Mouse (Mus musculus) ES-E14 (cell line): Measurements from ENCODE around the gene Sema5a. TPM values are rescaled to one million over a fixed set of nuclear protein-coding genes. Genes with fewer than 3 reads are reported as not detected.

Experiments used
- DNase-seq: peaks from one replicate; pipeline ENCODE4 v3.0.0-alpha.2; 2013; ENCODE audit warnings: low read depth, low spot score
- H3K27ac ChIP-seq: 2 replicates; pipeline ENCODE4 v1.5.1; 2012; ENCODE audit warnings: low read depth, mild to moderate bottlenecking, low read length, moderate library complexity, mixed read lengths; ENCODE audit not compliant: poor library complexity, insufficient read depth, severe bottlenecking
- H3K36me3 ChIP-seq: 2 replicates; pipeline ENCODE4 v1.6.1; 2012; ENCODE audit warnings: mild to moderate bottlenecking, low read length, moderate library complexity, mixed read lengths; ENCODE audit not compliant: control insufficient read depth, poor library complexity, insufficient read depth, severe bottlenecking
- H3K4me1 ChIP-seq, 2 experiments: fragments of 150-350 bp in 1 of 2; sonication (generic) in 1 of 2; 2 replicates each; pipeline ENCODE4 v1.6.1; 2012; ENCODE audit warnings: low read length in 2 of 2, mild to moderate bottlenecking in 1 of 2, mixed read lengths in 1 of 2; ENCODE audit not compliant: control insufficient read depth in 2 of 2, insufficient read depth in 2 of 2, poor library complexity in 1 of 2
- H3K4me3 ChIP-seq, 2 experiments: fragments of 150-350 bp in 1 of 2; sonication (generic) in 1 of 2; 2 replicates each; pipeline ENCODE4 v1.5.1; 2012; ENCODE audit warnings: low read length in 2 of 2, low read depth in 1 of 2, mild to moderate bottlenecking in 1 of 2, mixed read lengths in 1 of 2; ENCODE audit not compliant: insufficient read depth in 1 of 2, poor library complexity in 1 of 2, severe bottlenecking in 1 of 2
- H3K9ac ChIP-seq: 2 replicates; pipeline ENCODE4 v1.6.1; 2012; ENCODE audit warnings: low read depth, mild to moderate bottlenecking, low read length, mixed read lengths; ENCODE audit not compliant: poor library complexity, insufficient read depth, severe bottlenecking
- H3K9me3 ChIP-seq: fragments of 150-350 bp; sonication (generic); 2 replicates; pipeline ENCODE4 v1.6.1; 2012; ENCODE audit warnings: low read depth, mild to moderate bottlenecking, low read length; ENCODE audit not compliant: control insufficient read depth, insufficient read depth
- CHD2 ChIP-seq: IDR thresholded peaks from 2 replicates; pipeline ENCODE4 v1.6.1; 2014; ENCODE audit warnings: mild to moderate bottlenecking, low read depth, low read length, inconsistent platforms
- HCFC1 ChIP-seq: IDR thresholded peaks from 2 replicates; pipeline ENCODE4 v1.6.1; 2012; ENCODE audit warnings: low read length, inconsistent platforms, borderline replicate concordance; ENCODE audit not compliant: insufficient read depth
- MAFK ChIP-seq: IDR thresholded peaks from 2 replicates; pipeline ENCODE4 v1.6.1; 2014; ENCODE audit warnings: mild to moderate bottlenecking, low read depth, low read length, inconsistent platforms; ENCODE audit not compliant: insufficient read depth
- ZC3H11A ChIP-seq: IDR thresholded peaks from 2 replicates; pipeline ENCODE4 v1.6.1; 2012; ENCODE audit warnings: low read depth, mild to moderate bottlenecking, inconsistent platforms, low read length, borderline replicate concordance
- ZNF384 ChIP-seq: IDR thresholded peaks from 2 replicates; pipeline ENCODE4 v1.6.1; 2012; ENCODE audit warnings: low read depth, low read length, inconsistent platforms
- in situ Hi-C, 2 experiments: fragments of 600-800 bp; cut with MboI; formaldehyde crosslinking; loops; one replicate each; pipeline ENCODE4 v1.15.1; 2025; ENCODE audit warnings: low sequenced_read_pairs in 2 of 2, inconsistent platforms in 1 of 2; ENCODE audit not compliant: unreplicated experiment in 2 of 2
- total RNA-seq: library from RNA; depleted of rRNA; stranded (reverse); fragments of 300-350 nt; gene quantifications from 2 replicates; pipeline ENCODE4 v1.2.3, GENCODE M21; 2012

Gene Sema5a
- total RNA-seq, 1 experiment, result 2.7 TPM

DNA sequence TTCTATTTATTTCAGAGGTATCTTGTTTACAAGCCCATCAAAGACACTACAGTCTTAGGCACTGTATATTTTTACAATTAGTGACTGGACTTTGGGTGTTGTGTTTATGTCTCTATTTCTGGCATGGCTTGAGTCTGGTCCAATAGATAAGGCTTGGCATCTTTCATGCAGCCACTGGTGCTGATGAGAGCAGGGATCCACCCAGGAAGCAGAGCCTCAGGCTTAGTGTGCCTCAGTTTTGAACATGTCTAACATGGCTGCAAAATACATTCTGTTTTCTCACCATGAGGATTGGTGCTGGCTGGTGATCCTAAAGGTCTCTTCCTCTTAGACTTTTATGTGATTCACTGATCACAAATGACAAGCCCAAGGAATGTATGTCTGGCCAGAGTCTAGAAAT, 263.7 kb downstream of the Sema5a start:
- TF ChIP-seq MAFK (no peak), ZNF384 (no peak), HCFC1 (no peak), CHD2 (no peak), ZC3H11A (no peak)
- no peak for DNase-seq
- H3K4me3 ChIP-seq, result no peak overlapping the region
- H3K9ac ChIP-seq, result no peak overlapping the region
- no peak overlapping the region for H3K27ac ChIP-seq
- no peaks in the 10 kb centered on the region for H3K4me1 ChIP-seq
- in situ Hi-C loops, result no loop called here
- no peaks in the 10 kb centered on the region for H3K36me3 ChIP-seq
- no peaks in the 10 kb centered on the region for H3K9me3 ChIP-seq

- DNase-seq, result no peak
- H3K9me3 ChIP-seq, result no peaks in the 10 kb centered on the region
Measured at GRCm38 (mm10) chr15:32514877-32515276, 270.3 kb downstream of the Sema5a start.

GRCm38 (mm10) chr15:32517954-32518353, 273.3 kb downstream of the Sema5a start:
- no peaks in the 10 kb centered on the region for H3K36me3 ChIP-seq
- no peak for DNase-seq
- no peaks in the 10 kb centered on the region for H3K9me3 ChIP-seq
- no peak overlapping the region for H3K27ac ChIP-seq
- H3K4me1 ChIP-seq, result no peaks in the 10 kb centered on the region
- in situ Hi-C loops, result no loop called here
- H3K4me3 ChIP-seq, result no peak overlapping the region
- TF ChIP-seq ZNF384 (no peak), ZC3H11A (no peak), CHD2 (no peak), MAFK (no peak), HCFC1 (no peak)
- H3K9ac ChIP-seq, result no peak overlapping the region

More at GRCm38 (mm10) chr15:32514877-32515276, 270.3 kb downstream of the Sema5a start:
- H3K4me3 ChIP-seq, result no peak overlapping the region
- no peak overlapping the region for H3K27ac ChIP-seq
- no peak overlapping the region for H3K9ac ChIP-seq
- H3K4me1 ChIP-seq, result no peaks in the 10 kb centered on the region
- TF ChIP-seq MAFK (no peak), HCFC1 (no peak), CHD2 (no peak), ZNF384 (no peak), ZC3H11A (no peak)
- in situ Hi-C loops, result no loop called here
- no peaks in the 10 kb centered on the region for H3K36me3 ChIP-seq

DNA sequence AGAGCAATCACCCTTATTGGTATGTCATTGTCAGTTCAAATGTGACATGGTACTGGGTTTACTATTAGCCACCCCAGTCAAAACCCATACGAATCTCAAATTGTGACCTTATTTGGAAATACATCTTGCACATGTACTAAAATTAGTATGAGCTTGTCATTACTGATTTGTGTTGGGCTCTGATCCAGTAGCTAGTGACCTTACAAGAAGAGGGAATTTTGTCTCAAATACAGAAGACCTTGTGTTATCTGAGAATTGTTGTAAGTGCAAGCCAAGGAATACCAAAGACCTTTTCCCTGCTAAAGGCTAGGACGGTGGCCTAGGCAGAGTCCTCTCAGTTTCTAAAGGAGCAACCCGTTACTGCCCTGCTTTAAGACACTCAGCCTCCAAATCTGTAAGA, 287.9 kb downstream of the Sema5a start:
- Histone ChIP-seq H3K27ac (no peak overlapping the region), H3K9me3 (no peaks in the 10 kb centered on the region), H3K4me1 (no peaks in the 10 kb centered on the region), H3K9ac (no peak overlapping the region), H3K4me3 (no peak overlapping the region), H3K36me3 (no peaks in the 10 kb centered on the region)
- TF ChIP-seq CHD2, result no peak
- no peak for TF ChIP-seq ZNF384
- no peak for TF ChIP-seq MAFK
- TF ChIP-seq HCFC1, result no peak
- TF ChIP-seq ZC3H11A, result no peak
- in situ Hi-C loops, result no loop called here
- DNase-seq, result no peak

DNA sequence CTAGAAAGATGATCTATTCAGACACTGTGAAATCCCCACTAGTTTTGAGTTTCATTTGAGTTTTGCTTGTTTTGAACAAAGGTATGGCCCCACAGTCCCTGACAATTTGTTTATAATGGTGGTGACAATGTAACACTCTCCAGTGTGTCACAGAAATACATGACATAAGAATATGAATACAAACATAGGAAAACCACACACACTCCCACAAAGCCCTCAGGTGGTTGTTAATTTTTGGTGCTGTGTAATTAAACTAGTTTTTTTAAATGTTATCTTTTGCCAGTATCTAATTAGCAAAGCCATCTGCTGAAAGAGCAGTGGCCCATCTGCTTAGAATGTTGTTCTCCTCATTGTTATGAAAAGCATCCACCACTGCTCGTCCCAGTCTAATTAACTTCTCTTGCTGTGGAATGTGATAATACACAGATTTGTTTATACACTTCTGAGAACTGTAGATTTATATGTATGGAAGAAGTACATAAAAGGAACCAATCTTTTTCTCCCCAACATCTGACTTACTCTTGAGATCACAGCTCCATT, 289.0 kb downstream of the Sema5a start:
- no peak for DNase-seq
- H3K4me1 ChIP-seq, result no peaks in the 10 kb centered on the region
- TF ChIP-seq HCFC1, result no peak
- TF ChIP-seq MAFK, result no peak
- no peak for TF ChIP-seq ZC3H11A
- TF ChIP-seq CHD2, result no peak
- no peak for TF ChIP-seq ZNF384
- no peak overlapping the region for H3K4me3 ChIP-seq
- no peak overlapping the region for H3K27ac ChIP-seq
- H3K9me3 ChIP-seq, result no peaks in the 10 kb centered on the region
- in situ Hi-C loops, result no loop called here
- H3K9ac ChIP-seq, result no peak overlapping the region
- H3K36me3 ChIP-seq, result no peaks in the 10 kb centered on the region
